In genomic region chr2:167823513-167823912, GRCm38 (mm10) we compare ENCODE assay signal across 9 mouse cellular contexts.
DNase-seq lines count a peak whose midpoint lies in the region; ATAC-seq lines count a peak whose summit lies in the region.
"Had no signal": no experiment of that assay in that cellular context is flagged by ENCODE, and none has a peak within 500 bp of the region (broad histone marks: within the 10 kb centered on the region; RNA-seq: fewer than 3 reads in every experiment).

No protein-coding gene starts in this region.

- no peak overlapping the region for H3K4me3 ChIP-seq in heart, embryonic 10.5 days
- H3K4me3 ChIP-seq in limb, embryonic 10.5 days: no peak overlapping the region
- H3K4me3 ChIP-seq: neural tube, embryonic 13.5 days had no signal

- peaks cover 12% of the 10 kb centered on the region; the same call in 1 of the 2 replicates for H3K27me3 ChIP-seq in heart, embryonic 10.5 days (ENCODE audit: insufficient read depth, poor library complexity, severe bottlenecking)
- H3K27me3 ChIP-seq in limb, embryonic 10.5 days (ENCODE audit: low read depth, poor library complexity, severe bottlenecking): no peaks in the 10 kb centered on the region

- no peaks in the 10 kb centered on the region for H3K9me3 ChIP-seq in heart, embryonic 10.5 days
- H3K9me3 ChIP-seq in limb, embryonic 10.5 days (replicated peaks): no peaks in the 10 kb centered on the region
- H3K9me3 ChIP-seq: neural tube, embryonic 13.5 days had no signal

- H3K36me3 ChIP-seq in heart, embryonic 10.5 days: no peaks in the 10 kb centered on the region
- no peaks in the 10 kb centered on the region for H3K36me3 ChIP-seq in limb, embryonic 10.5 days
- H3K36me3 ChIP-seq: neural tube, embryonic 13.5 days had no signal

- H3K4me1 ChIP-seq in heart, embryonic 10.5 days: peaks cover 56% of the 10 kb centered on the region
- peaks cover 42% of the 10 kb centered on the region for H3K4me1 ChIP-seq in limb, embryonic 10.5 days

- WGBS in heart, embryonic 10.5 days: 44% methylated on average over 9 of the region's 9 CpGs
- WGBS in limb, embryonic 10.5 days: 19% methylated on average over 9 of the region's 9 CpGs

- H3K27ac ChIP-seq in heart, embryonic 10.5 days: peak overlapping the region; percentile 80; the same call in 1 of the 2 replicates
- peak overlapping the region; percentile 61; the same call in 1 of the 2 replicates for H3K27ac ChIP-seq in limb, embryonic 10.5 days
- H3K27ac ChIP-seq: neural tube, embryonic 13.5 days had no signal

- ATAC-seq in megakaryocyte-erythroid progenitor cell, adult 5-6 weeks (replicated peaks; ENCODE audit: low FRiP score, low TSS enrichment, poor library complexity, severe bottlenecking): 0 out of 2 replicates have a peak, but pooled peaks have one; percentile 31

- DNase-seq in ovary, adult 18-20 months (ENCODE audit: low spot score): peak; percentile 42
- DNase-seq in ovary, postnatal 10 days (ENCODE audit: low spot score): no peak
- no peak for DNase-seq in heart, embryonic 10.5 days (ENCODE audit: low spot score)
- DNase-seq in limb, embryonic 10.5 days (ENCODE audit: low spot score): no peak
- no peak for DNase-seq in T-cell, adult 2 months (ENCODE audit: low spot score)
- no peak for DNase-seq in thymus, postnatal 25 days
- no peak for DNase-seq in thymus, postnatal 10 days (ENCODE audit: low spot score in 2 of 2)
